13 mouse cellular contexts compared by ENCODE assay signal in the genomic region with DNA sequence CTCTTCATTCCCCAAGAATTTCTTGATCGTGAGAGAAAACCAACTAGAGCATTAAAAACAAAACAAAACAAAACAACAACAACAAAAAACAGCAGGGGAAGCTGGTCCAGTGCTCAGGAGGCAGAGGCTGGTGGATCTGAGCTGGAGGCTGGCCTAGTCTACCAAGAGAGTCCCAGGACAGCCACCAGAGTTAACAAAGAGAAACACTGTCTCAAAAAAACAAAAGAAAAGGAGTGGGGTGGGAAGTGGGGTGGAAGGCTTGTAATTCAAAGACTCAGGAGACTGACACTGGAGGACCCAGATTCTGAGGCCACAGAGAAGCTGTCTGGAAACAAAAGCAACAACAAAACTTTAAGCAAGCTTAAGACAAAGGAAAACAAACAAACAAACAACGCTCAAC. TPM values are rescaled to one million over a fixed set of nuclear protein-coding genes. Genes with fewer than 3 reads are reported as not detected.
A peak's percentile ranks its signal among the peaks of the same experiment; 100 is the strongest.
DNase-seq lines count a peak whose midpoint lies in the region; ATAC-seq and TF ChIP-seq lines count a peak whose summit lies in the region.
"Had no signal": no experiment of that assay in that cellular context is flagged by ENCODE, and none has a peak within 500 bp of the region (broad histone marks: within the 10 kb centered on the region; RNA-seq: fewer than 3 reads in every experiment).

No protein-coding gene starts in this region.

- TF ChIP-seq CTCF in gastrocnemius, adult 2 months (IDR thresholded peaks at IDR 0.05): no peak
- no peak for TF ChIP-seq CTCF in lung, embryonic 14.5 days (IDR thresholded peaks at IDR 0.05; ENCODE audit: low read depth)
- no peak for TF ChIP-seq CTCF in lung, adult 2 months (IDR thresholded peaks at IDR 0.05; ENCODE audit: insufficient read depth, low read length)
- TF ChIP-seq CTCF in intestine, postnatal 0 days (IDR thresholded peaks at IDR 0.05; ENCODE audit: low read depth): no peak

- no peaks in the 10 kb centered on the region for H3K27me3 ChIP-seq in lung, embryonic 14.5 days (ENCODE audit: insufficient read depth, low read length)
- no peaks in the 10 kb centered on the region for H3K27me3 ChIP-seq in hindbrain, embryonic 12.5 days
- H3K27me3 ChIP-seq in myocyte (ENCODE audit: control insufficient read depth, insufficient read depth, insufficient read length): no peaks in the 10 kb centered on the region
- H3K27me3 ChIP-seq in intestine, postnatal 0 days (replicated peaks; ENCODE audit: control insufficient read depth, insufficient read depth, low read length): no peaks in the 10 kb centered on the region
- H3K27me3 ChIP-seq: Patski had no signal

- H3K36me3 ChIP-seq in lung, embryonic 14.5 days (ENCODE audit: insufficient read depth): peaks cover 3% of the 10 kb centered on the region; the same call in 1 of the 2 replicates
- peaks cover 6% of the 10 kb centered on the region; the same call in 1 of the 2 replicates for H3K36me3 ChIP-seq in hindbrain, embryonic 12.5 days
- H3K36me3 ChIP-seq in myocyte (ENCODE audit: control insufficient read depth, insufficient read depth): no peaks in the 10 kb centered on the region
- peaks cover 2% of the 10 kb centered on the region; the same call in 1 of the 2 replicates for H3K36me3 ChIP-seq in intestine, postnatal 0 days (ENCODE audit: control insufficient read depth, insufficient read depth)

- 76% methylated on average over 2 of the region's 2 CpGs for WGBS in lung, embryonic 14.5 days
- 79% methylated on average over 2 of the region's 2 CpGs for WGBS in lung, adult 2 months
- WGBS in hindbrain, embryonic 12.5 days: 46% methylated on average over 2 of the region's 2 CpGs
- 82% methylated on average over 2 of the region's 2 CpGs for WGBS in intestine, postnatal 0 days

- H3K79me2 ChIP-seq in myocyte (ENCODE audit: control insufficient read depth, insufficient read depth): no peaks in the 10 kb centered on the region

- peak overlapping the region; percentile 79 for H3K4me2 ChIP-seq in lung, embryonic 14.5 days
- H3K4me2 ChIP-seq in hindbrain, embryonic 12.5 days (replicated peaks): peak overlapping the region; percentile 63; the same call in 1 of the 2 replicates
- peak overlapping the region; percentile 75 for H3K4me2 ChIP-seq in myocyte (ENCODE audit: low read depth)
- no peak overlapping the region; the same call in 1 of the 2 replicates for H3K4me2 ChIP-seq in intestine, postnatal 0 days (replicated peaks; ENCODE audit: low read depth)

- intact Hi-C loops in gastrocnemius, adult 2 months (cut with DNase I): loop anchor here (10.0 kb wide), 1 partner anchor 58 kb away; no protein-coding TSS in a partner anchor

- peak overlapping the region; percentile 93 for H3K27ac ChIP-seq in gastrocnemius, adult 2 months
- H3K27ac ChIP-seq in lung, embryonic 14.5 days (ENCODE audit: low read depth): no peak overlapping the region
- no peak overlapping the region; the same call in 1 of the 2 replicates for H3K27ac ChIP-seq in hindbrain, embryonic 12.5 days
- no peak overlapping the region for H3K27ac ChIP-seq in intestine, postnatal 0 days (ENCODE audit: low read depth, low read length)

- no peak for TF ChIP-seq POLR2A in lung, adult 2 months (IDR thresholded peaks at IDR 0.05; ENCODE audit: borderline replicate concordance, extremely low read depth, low read depth, low read length)
- TF ChIP-seq POLR2A in myocyte (IDR thresholded peaks at IDR 0.05; ENCODE audit: insufficient read length, low read depth): no peak

- no peaks in the 10 kb centered on the region for H3K4me1 ChIP-seq in lung, embryonic 14.5 days (ENCODE audit: insufficient read depth)
- 0 out of 2 replicates have a peak, but pooled peaks cover 2% of the 10 kb centered on the region for H3K4me1 ChIP-seq in lung, adult 2 months (ENCODE audit: control insufficient read depth, insufficient read depth, low read length)
- peaks cover 19% of the 10 kb centered on the region for H3K4me1 ChIP-seq in hindbrain, embryonic 12.5 days
- H3K4me1 ChIP-seq in intestine, postnatal 0 days (replicated peaks; ENCODE audit: control insufficient read depth, insufficient read depth, low read length): no peaks in the 10 kb centered on the region

- no peak for DNase-seq in gastrocnemius, adult 2 months
- DNase-seq in gastrocnemius, adult 8-10 months (ENCODE audit: low spot score in 2 of 2): no peak
- no peak for DNase-seq in lung, embryonic 14.5 days
- DNase-seq in lung, adult 2 months: no peak
- no peak for DNase-seq in cerebellum, adult 11-12 months
- DNase-seq: adrenal gland, postnatal 36 days; cerebellum, adult 8-10 months; kidney, postnatal 25 days; thymus, adult 18-20 months had no signal

- ATAC-seq in lung, embryonic 14.5 days (ENCODE audit: insufficient read depth): no peak
- no peak for ATAC-seq in hindbrain, embryonic 12.5 days (ENCODE audit: low FRiP score)
- no peak for ATAC-seq in intestine, postnatal 0 days
- ATAC-seq: Patski had no signal

- H3K9ac ChIP-seq in lung, embryonic 14.5 days: no peak overlapping the region
- H3K9ac ChIP-seq in hindbrain, embryonic 12.5 days: no peak overlapping the region
- H3K9ac ChIP-seq in intestine, postnatal 0 days (ENCODE audit: low read depth, low read length): no peak overlapping the region

- peak overlapping the region; percentile 96 for H3K4me3 ChIP-seq in gastrocnemius, adult 2 months
- peak overlapping the region; percentile 83; the same call in 1 of the 2 replicates for H3K4me3 ChIP-seq in lung, embryonic 14.5 days (ENCODE audit: low read depth, low read length)
- H3K4me3 ChIP-seq in lung, adult 2 months (replicated peaks; ENCODE audit: extremely low read depth, low read depth, low read length): no peak overlapping the region
- H3K4me3 ChIP-seq in hindbrain, embryonic 12.5 days: no peak overlapping the region
- peak overlapping the region; percentile 66 for H3K4me3 ChIP-seq in myocyte
- H3K4me3 ChIP-seq in intestine, postnatal 0 days (ENCODE audit: low read depth, low read length): no peak overlapping the region

- H3K9me3 ChIP-seq in lung, embryonic 14.5 days (ENCODE audit: low read depth, low read length): no peaks in the 10 kb centered on the region
- no peaks in the 10 kb centered on the region for H3K9me3 ChIP-seq in hindbrain, embryonic 12.5 days (replicated peaks)
- H3K9me3 ChIP-seq in intestine, postnatal 0 days (ENCODE audit: control insufficient read depth): no peaks in the 10 kb centered on the region

- no peak overlapping the region for H3ac ChIP-seq in myocyte (ENCODE audit: control insufficient read depth, insufficient read length)

TF ChIP-seq in myocyte, 11 proteins besides CTCF, POLR2A, EP300 and RAD21:
- TF ChIP-seq CEBPB (IDR thresholded peaks at IDR 0.05; ENCODE audit: insufficient read depth, poor library complexity, severe bottlenecking): no peak
- no peak for TF ChIP-seq E2F4 (IDR thresholded peaks at IDR 0.05; ENCODE audit: insufficient read depth)
- no peak for TF ChIP-seq MYOG (IDR thresholded peaks at IDR 0.05; ENCODE audit: control insufficient read depth in 1 of 3, insufficient read depth in 1 of 3, insufficient read length in 2 of 3, low read depth in 2 of 3)
- no peak for TF ChIP-seq MYOD1 (IDR thresholded peaks at IDR 0.05; ENCODE audit: control insufficient read depth in 1 of 3, insufficient read length in 2 of 3, low read depth in 2 of 3)
- TF ChIP-seq SRF (IDR thresholded peaks at IDR 0.05; ENCODE audit: control insufficient read depth, insufficient read length, low read depth): no peak
- no peak for TF ChIP-seq REST (IDR thresholded peaks at IDR 0.05; ENCODE audit: insufficient read depth, insufficient read length)

RNA-seq across cellular contexts. Expression of gene Sccpdh, which starts 1.0 kb away (rescaled TPM):
- total RNA-seq in gastrocnemius, adult 2 months (2021): 10 to 100 TPM; 31.8 to 38.3 TPM
- total RNA-seq in gastrocnemius, adult 8-10 months (2022): 10 to 100 TPM; 35.3 to 47.3 (median 40.4) TPM
- 69.9 and 71.3 TPM in 2 replicates for polyA plus RNA-seq in lung, embryonic 14.5 days (2014; fragmentation: Nextera tagmentation; extraction: Ambion mirVana)
- polyA plus RNA-seq in lung, adult 2 months (2012; rRNA removed): 4.9 and 8.8 TPM in 2 replicates
- 112 and 116 TPM in 2 replicates for polyA plus RNA-seq in hindbrain, embryonic 12.5 days (2016; fragmentation: Nextera tagmentation; extraction: Ambion mirVana)
- 43.0 TPM for polyA plus RNA-seq in myocyte (2012; fragmentation: generic; extraction: Trizol)
- polyA plus RNA-seq in intestine, postnatal 0 days (2015; fragmentation: Nextera tagmentation; extraction: Ambion mirVana): 111 and 113 TPM in 2 replicates

Comparison
In these comparisons a context has a peak if more than half of its experiments do, and no peak if none do; other contexts are left out.
1. H3K4me3 ChIP-seq: peak in gastrocnemius, adult 2 months (single experiment), lung, embryonic 14.5 days (single experiment) and myocyte (single experiment); none in lung, adult 2 months (single experiment), hindbrain, embryonic 12.5 days (single experiment) and intestine, postnatal 0 days (single experiment).